Mouse (Mus musculus) G1E (cell line): ENCODE results near the gene Ddx60.

ENCODE experiments used
- CTCF ChIP-seq: IDR thresholded peaks from 2 replicates; pipeline ENCODE4 v1.5.1; 2012; ENCODE audit warnings: low read depth, low read length, inconsistent platforms, mixed read lengths
- POLR2AphosphoS5 ChIP-seq: IDR thresholded peaks from 2 replicates; pipeline ENCODE4 v1.6.1; 2012; ENCODE audit warnings: low read depth, low read length, inconsistent platforms; ENCODE audit not compliant: insufficient replicate concordance
- TAL1 ChIP-seq: conservative IDR thresholded peaks from 2 replicates; pipeline ENCODE4 v1.6.1; 2012; ENCODE audit warnings: low read depth, low read length, inconsistent platforms, mixed read lengths

DNA sequence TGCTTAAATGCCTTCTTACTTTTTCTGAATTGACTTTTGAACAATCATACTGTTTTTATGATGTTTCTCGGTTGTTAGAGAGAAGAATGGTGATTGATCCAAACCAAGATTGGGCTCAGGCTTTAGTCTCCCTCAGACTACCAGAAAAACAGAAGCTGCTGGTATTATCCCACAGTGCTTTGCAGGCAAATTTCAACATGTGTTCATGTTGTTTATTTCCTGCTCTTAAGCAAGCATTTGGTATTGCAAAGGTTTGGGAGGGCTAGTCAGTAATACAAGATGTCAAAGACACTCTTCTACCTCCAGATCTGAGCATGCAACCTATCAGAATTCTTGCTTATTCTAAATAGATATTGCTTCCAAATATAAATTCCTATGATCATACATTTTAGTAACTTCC lies 31.1 kb upstream of the Ddx60 start:
- TF ChIP-seq CTCF (no peak), POLR2AphosphoS5 (no peak), TAL1 (no peak)
